1 mouse cellular context compared by ENCODE assay signal in the genomic region with DNA sequence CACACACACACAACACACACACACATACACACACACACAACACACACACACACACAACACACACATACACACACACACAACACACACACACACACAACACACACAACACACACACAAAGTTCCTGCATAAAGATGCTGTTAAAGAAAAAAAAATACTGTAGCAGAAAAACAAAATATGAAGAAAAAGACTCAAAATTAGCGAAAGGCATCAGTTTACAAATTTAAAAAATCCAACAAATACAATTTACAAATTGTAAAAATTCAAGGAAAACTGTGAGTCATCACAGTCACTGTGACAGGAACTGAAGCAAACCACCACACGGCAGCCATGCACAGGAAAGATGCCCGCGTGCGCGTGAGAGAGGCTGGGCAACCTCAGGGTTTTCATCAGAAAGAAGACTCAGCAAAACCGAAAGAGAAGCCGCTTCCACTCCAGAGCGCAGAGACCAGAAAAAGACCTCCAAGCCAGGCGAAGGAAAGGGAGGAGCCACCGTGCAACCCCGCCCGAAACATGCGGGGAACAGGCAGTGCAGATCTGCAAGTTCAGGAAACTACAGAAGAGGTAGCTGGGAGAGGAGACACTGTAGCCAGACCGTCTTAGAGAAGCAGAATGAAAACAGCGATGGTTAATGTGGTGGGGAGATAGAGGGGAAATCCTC.
TF ChIP-seq lines count a peak whose summit lies in the region.

No protein-coding gene starts in this region.

TF ChIP-seq in CH12.LX, 34 proteins besides CTCF, POLR2A, EP300 and RAD21:
- peak; percentile 63 for TF ChIP-seq NELFE (IDR thresholded peaks at IDR 0.05; ENCODE audit: low read depth, low read length)
- peak; percentile 88 for TF ChIP-seq MXI1 (IDR thresholded peaks at IDR 0.05; ENCODE audit: low read depth, low read length)
- no peak for TF ChIP-seq E2F4 (IDR thresholded peaks at IDR 0.05; ENCODE audit: insufficient replicate concordance, low read depth, low read length)
- TF ChIP-seq NRF1 (IDR thresholded peaks at IDR 0.05; ENCODE audit: low read depth, low read length), result peak; percentile 75
- peak; percentile 59; the same call in 1 of the 2 replicates for TF ChIP-seq HCFC1 (IDR thresholded peaks at IDR 0.05; ENCODE audit: low read depth, low read length)
- peak; percentile 72; the same call in 1 of the 2 replicates for TF ChIP-seq SIN3A (IDR thresholded peaks at IDR 0.05; ENCODE audit: low read length)
- 0 out of 2 replicates have a peak, but pooled peaks have one; percentile 50 for TF ChIP-seq UBTF (IDR thresholded peaks at IDR 0.05; ENCODE audit: low read depth, low read length)
- TF ChIP-seq ELF1 (IDR thresholded peaks at IDR 0.05; ENCODE audit: low read depth, low read length), result peak; percentile 55
- TF ChIP-seq JUND (conservative IDR thresholded peaks at IDR 0.05; ENCODE audit: low read depth, low read length), result peak; percentile 55; the same call in 1 of the 2 replicates
- peak; percentile 71 for TF ChIP-seq MEF2A (IDR thresholded peaks at IDR 0.05; ENCODE audit: borderline replicate concordance, low read depth, low read length)
- peak; percentile 85 for TF ChIP-seq ETS1 (conservative IDR thresholded peaks at IDR 0.05; ENCODE audit: low read depth, low read length)
- peak; percentile 3; the same call in 1 of the 2 replicates for TF ChIP-seq ZNF384 (IDR thresholded peaks at IDR 0.05; ENCODE audit: low read depth, low read length)
- no peak; the same call in 1 of the 2 replicates for TF ChIP-seq JUN (IDR thresholded peaks at IDR 0.05; ENCODE audit: insufficient read depth, low read depth, low read length)
- TF ChIP-seq SMC3 (IDR thresholded peaks at IDR 0.05; ENCODE audit: low read depth, low read length), result no peak
- TF ChIP-seq IRF4 (IDR thresholded peaks at IDR 0.05; ENCODE audit: low read depth, low read length), result peak; percentile 73
- 0 out of 2 replicates have a peak, but pooled peaks have one; percentile 49 for TF ChIP-seq RCOR1 (conservative IDR thresholded peaks at IDR 0.05; ENCODE audit: low read depth, low read length)
- no peak for TF ChIP-seq POLR2AphosphoS2 (IDR thresholded peaks at IDR 0.05; ENCODE audit: low read depth, low read length)
- peak; percentile 81 for TF ChIP-seq MYC (IDR thresholded peaks at IDR 0.05; ENCODE audit: low read depth, low read length)
- peak; percentile 90 for TF ChIP-seq MAFK (IDR thresholded peaks at IDR 0.05; ENCODE audit: insufficient replicate concordance, low read length)
- TF ChIP-seq USF1 (IDR thresholded peaks at IDR 0.05; ENCODE audit: low read depth, low read length), result no peak
- TF ChIP-seq TBP (conservative IDR thresholded peaks at IDR 0.05; ENCODE audit: low read depth, low read length), result peak; percentile 79
- peak; percentile 91 for TF ChIP-seq MAX (IDR thresholded peaks at IDR 0.05; ENCODE audit: low read length)
- TF ChIP-seq ZMIZ1 (IDR thresholded peaks at IDR 0.05; ENCODE audit: low read depth, low read length), result peak; percentile 92
- no peak for TF ChIP-seq USF2 (conservative IDR thresholded peaks at IDR 0.05; ENCODE audit: low read depth, low read length)
- TF ChIP-seq TCF12 (IDR thresholded peaks at IDR 0.05; ENCODE audit: low read depth, low read length), result peak; percentile 89
- TF ChIP-seq GABPA (IDR thresholded peaks at IDR 0.05; ENCODE audit: insufficient replicate concordance, low read depth, low read length), result no peak
- 0 out of 2 replicates have a peak, but pooled peaks have one; percentile 49 for TF ChIP-seq KAT2A (IDR thresholded peaks at IDR 0.05; ENCODE audit: insufficient replicate concordance, low read length)
- peak; percentile 96 for TF ChIP-seq BHLHE40 (IDR thresholded peaks at IDR 0.05; ENCODE audit: low read depth, low read length)
- 0 out of 2 replicates have a peak, but pooled peaks have one; percentile 49 for TF ChIP-seq MAZ (IDR thresholded peaks at IDR 0.05; ENCODE audit: low read depth, low read length)
